Mouse (Mus musculus): Measurements from ENCODE around the gene Cyp2f2. TPM values are rescaled to one million over a fixed set of nuclear protein-coding genes. Genes with fewer than 3 reads are reported as not detected.

Cyp2f2 gene
- total RNA-seq (2021): under 1 TPM; 0.22 to 0.43 TPM

DNA sequence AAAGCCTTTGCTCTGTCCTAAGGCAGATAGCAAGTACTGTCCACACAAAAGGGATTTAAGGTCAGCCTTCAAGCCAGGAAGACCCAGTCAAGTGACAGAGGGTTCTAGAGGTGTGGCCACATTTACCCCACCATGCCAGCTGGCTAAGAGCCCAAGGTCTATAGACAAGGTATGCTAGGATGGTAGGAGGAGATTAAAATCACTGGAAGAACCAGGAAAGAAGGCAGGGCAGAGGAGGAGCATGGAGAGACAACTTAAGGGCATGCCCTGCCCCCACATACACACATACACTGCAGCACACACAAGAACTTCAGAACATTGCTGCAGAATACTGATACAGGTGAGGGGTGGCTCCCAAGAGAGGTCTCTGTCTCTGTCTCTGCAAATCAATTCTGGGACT lies at the start of gene Cyp2f2:
Cyp2f2 (plus strand) TSS at position 234 of the 400 bp plus-strand sequence.
- intact Hi-C loops (cut with DNase I): no loop called here
- no peak for DNase-seq

DNA sequence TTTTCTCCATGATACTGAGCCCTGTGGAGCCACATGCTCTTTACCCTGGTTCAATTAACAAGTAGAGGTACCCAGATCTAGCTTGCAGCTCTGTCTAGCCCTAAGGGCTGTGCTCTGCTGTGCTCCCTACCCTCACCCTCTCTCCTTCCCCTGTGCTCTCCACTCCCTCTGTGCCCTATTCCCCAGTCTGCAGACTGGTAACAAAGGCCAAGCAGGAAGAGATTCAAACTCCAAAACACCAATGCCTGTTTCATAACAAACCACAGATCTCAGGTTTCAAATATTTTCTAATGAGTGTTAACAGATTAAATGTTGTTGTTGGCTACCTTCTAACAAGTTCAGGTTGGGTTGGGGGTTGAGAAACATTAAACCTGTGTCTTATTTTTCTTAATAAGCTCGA lies 41.1 kb upstream of the Cyp2f2 start:
- intact Hi-C loops (cut with DNase I): no loop called here
- no peak for DNase-seq

DNA sequence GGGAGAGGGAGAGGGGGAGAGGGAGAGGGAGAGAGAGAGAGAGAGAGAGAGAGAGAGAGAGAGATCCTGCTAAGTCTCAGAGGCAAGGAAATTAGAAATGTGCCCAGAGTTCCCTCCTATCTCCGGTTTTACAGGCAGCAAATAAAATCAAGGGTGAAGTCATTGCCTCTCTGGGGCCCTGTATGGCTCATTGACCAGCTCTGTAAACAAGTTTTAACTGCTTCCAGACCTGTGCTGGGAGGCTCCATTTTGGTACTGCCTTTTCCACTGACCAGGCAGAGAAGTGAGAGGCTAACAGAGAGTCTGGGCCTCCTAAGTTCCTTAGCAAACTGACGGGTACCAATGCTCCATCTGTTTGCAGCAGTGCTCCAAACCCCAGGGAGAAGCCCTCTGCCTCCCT lies 38.1 kb upstream of the Cyp2f2 start:
- no peak for DNase-seq
- intact Hi-C loops (cut with DNase I): no loop called here

DNA sequence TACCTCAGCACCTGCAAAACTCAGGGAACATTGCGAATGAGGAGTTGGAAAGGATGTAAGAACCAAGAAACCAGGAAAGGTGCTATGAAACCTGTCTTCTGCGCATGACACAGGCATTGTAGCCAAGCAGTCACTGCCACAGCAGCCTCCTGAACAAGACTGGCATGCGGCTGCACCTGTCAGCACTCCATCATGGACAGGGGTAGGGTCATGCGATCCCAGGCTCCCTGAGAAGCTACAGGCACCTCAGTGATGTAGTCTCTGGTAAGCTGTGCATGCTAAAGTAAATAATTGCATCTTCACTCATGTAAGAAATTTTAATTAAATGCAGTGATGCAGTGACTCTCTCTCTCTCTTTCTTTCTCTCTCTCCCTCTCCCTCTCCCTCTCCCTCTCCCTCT lies 28.7 kb upstream of the Cyp2f2 start:
- intact Hi-C loops (cut with DNase I): no loop called here
- DNase-seq: no peak

DNA sequence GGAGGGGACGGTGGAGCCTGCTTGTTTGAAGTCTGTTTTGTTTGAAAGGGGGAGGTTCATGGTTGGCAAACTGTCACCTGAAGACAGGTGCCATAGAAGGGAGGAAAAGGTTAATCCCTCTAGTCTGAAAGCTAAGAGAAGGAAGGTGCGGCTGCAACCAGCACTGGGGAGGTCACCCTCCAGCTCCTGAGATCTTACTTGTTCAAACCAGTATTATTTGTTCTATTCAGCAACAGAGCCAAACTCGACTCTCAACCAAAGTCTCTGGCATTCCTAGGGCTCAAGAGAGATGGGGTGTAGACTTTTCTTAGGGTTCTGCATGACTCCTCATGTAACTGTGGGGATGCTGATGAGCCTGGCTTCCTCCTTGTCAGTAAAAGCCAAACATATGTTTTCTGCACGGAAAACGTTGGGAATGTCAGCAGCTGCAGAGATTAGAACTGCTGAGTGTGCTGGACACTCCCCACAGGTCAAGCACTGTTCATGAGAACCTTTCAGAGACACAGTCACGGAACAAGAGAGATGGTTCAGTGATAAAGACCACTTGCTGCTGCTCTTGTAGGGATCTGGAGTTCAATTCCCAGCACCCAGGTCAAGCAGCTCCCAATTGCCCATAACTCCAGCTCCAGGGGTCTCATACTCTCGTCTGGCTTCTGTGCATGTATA lies 27.5 kb upstream of the Cyp2f2 start:
- intact Hi-C loops (cut with DNase I): no loop called here

DNA sequence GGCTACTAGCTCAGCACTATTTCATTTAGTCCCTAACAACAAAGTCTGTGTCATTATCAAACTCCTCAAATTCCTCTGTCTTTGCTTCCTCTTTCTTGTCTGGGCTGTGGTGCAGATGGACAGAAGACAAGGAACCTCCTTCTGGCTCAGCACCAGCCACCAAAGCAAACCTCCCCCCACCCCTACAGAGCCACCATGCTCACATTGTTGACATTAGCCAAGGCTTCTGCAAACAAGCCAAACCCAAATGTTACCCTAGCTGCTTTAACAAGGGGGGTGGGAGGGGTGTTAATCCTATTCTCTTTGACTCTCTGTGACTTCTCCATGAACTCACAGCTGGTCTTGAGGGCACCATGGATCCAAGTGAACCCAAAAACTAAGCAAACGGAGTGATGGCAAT lies 26.8 kb upstream of the Cyp2f2 start:
- no peak for DNase-seq

More for the DNA sequence above, 27.5 kb upstream of the Cyp2f2 start:
- DNase-seq: no peak

DNA sequence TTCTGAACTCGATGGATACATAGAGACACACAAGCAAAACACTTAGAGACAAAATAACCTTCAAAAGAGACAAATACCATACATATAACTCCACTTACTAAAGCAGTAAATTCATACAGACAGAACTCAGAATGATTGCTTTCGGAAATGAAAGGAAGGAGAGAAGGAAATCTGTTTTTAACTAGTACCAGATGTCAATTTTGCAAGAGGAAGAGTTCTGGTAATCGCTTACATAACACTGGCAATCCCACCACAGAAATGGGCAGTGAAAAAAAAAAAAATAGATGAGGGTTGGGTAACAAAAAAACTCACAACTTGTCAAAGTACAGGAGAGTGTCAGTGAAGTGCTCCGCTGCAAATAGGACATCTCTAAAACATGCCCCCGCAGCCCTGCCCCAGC lies 14.8 kb upstream of the Cyp2f2 start:
- no peak for DNase-seq
- intact Hi-C loops (cut with DNase I): no loop called here

More for the DNA sequence above, 26.8 kb upstream of the Cyp2f2 start:
- intact Hi-C loops (cut with DNase I): no loop called here

DNA sequence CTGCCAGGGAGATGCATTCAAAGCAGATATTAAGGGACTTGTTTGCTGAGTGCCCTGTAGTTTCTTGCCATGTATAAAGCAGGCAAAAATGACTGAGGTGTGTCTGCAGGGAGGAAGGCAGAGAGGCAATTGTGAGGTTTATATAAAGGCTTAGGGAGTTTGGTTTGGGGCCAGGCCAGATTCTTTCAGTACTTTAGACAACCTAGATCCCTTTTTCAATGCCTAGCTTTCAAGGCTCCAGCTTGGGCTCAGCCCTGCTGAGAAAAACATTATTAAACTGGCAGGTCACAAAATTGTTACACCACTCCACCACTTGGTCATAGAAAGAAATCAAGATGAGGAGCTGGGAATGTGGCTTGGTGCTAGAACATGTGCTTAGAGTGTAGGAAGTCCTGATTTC lies 9.4 kb upstream of the Cyp2f2 start:
- no peak for DNase-seq
- intact Hi-C loops (cut with DNase I): no loop called here

DNA sequence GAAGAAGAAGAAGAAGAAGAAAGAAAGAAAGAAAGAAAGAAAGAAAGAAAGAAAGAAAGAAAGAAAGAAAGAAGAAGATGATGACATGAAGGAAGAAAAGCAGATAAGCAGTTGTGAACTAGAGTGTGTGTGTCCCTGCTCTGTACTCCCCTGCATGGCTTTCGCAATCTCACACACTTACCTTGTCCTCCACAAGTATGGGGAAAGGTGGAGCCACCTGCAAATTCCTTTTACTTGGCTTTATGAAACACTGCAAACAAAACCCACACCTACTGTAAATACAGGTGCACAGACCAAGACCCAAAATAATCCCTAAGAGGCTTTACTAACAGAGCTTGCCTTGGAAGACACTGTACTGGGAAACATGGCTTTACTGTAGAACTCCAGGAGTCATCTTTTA lies 8.7 kb upstream of the Cyp2f2 start:
- intact Hi-C loops (cut with DNase I): no loop called here
- DNase-seq: no peak

DNA sequence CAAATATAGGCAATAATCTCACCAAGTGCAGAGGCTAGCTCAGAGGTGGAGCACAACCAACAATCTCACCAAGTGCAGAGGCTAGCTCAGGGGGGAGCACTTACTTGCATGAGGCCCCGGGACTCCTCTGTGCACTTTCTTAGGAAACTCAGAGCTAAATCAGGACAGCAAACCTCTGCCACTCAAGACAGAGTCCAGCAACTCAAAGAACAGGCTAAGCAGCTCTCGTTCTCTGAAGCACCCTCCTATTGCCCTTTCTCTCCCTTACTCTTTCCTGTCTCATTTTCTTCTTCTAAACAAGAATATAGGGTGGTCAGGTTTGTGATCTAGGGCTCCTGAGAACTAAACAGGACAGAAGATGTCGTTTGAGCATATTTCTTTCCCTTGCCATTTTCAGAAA lies 7.7 kb upstream of the Cyp2f2 start:
- DNase-seq: no peak
- intact Hi-C loops (cut with DNase I): no loop called here

DNA sequence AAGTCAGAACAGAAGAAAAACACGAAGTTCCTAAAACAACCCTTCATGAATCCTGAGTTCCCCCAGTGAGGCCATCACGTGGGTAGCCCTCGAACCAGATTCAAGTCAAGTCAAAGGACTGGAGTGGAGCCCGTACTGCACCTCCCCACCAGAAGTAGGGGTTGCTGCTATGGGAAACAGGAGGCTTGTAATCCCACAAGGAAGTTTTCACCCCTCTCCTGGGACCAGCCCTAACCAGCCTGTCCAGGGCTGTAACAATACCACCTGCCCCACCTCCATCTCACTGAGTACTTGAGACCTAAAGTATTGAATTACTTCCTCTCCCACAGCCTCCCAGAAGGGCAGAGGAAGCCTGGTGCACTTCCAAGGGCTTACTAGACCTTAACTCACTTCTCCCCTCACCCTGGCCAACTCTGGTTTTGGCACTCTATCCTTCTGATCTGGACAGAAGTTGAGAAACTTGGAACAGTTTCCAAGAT lies 1.6 kb upstream of the Cyp2f2 start:
- peak in 1 of 2 experiments; percentile 14 for DNase-seq
- intact Hi-C loops (cut with DNase I): no loop called here

DNA sequence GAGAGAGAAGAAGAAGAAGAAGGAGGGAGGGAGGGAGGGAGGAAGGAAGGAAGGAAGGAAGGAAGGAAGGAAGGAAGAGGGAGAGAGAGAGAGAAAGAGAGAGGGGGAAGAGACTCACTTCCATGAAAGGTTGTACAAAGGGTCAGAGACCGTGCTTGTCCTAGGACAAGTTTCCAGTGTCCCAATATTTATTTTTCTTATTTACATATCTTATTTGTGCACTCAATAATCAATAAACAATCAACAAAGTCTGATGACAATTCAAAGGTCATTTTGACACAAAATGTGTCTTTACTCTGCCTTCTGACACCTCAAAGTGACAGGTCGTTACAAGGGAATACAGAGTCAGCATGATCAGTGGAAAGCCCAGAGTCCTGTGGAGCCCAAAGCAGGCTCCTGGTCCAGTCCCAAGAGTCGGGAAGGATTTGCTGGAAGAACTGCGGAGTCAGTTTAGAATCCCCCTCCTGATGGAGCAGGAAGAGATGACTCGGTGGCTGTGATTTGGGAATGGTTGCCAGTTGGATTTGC lies 4.7 kb downstream of the Cyp2f2 start:
- intact Hi-C loops (cut with DNase I): no loop called here
- DNase-seq: no peak

DNA sequence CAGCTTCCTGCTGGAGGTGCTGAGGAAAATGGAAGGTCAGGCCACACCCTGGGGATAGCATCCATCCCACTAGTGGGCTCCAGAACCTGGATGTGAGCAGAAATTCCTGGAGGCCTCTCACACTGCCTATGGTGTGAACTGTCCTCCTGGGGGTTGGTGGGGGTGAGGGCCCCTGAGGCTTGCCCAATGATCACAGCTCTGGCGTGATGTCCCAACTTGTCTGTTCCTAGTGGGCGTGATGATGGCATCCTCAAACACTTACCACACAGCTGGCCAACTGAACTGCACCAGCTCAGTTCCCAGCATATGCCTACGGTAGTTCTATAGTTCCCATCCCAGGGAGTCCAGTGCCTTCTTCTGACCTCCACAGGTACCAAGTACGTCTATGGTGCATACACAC lies 5.3 kb downstream of the Cyp2f2 start:
- DNase-seq: no peak
- intact Hi-C loops (cut with DNase I): loop anchor here (5.0 kb wide), 1 partner anchor 358 kb away; no protein-coding TSS in a partner anchor

DNA sequence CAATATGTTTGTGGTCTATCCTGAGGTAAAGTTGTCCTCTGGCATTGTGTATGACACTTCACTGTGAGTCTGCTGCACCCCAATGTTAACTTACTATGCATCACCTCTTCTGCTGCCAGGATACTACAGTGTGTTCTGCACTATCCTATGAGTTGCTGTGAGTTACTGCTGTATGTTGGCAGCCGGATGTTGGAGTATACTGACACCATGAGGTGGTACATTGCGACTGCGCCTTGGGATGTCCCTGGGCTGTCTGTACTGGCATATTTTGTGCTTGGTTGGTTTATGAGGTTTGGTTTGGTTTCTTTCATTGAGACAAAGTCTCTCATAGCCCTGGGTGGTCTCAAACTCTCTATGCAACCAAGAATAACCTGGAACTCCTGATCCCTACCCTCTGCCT lies 8.5 kb downstream of the Cyp2f2 start:
- peak in 1 of 2 experiments; percentile 11 for DNase-seq
- intact Hi-C loops (cut with DNase I): loop anchor here (5.0 kb wide), 1 partner anchor 361 kb away; no protein-coding TSS in a partner anchor

DNA sequence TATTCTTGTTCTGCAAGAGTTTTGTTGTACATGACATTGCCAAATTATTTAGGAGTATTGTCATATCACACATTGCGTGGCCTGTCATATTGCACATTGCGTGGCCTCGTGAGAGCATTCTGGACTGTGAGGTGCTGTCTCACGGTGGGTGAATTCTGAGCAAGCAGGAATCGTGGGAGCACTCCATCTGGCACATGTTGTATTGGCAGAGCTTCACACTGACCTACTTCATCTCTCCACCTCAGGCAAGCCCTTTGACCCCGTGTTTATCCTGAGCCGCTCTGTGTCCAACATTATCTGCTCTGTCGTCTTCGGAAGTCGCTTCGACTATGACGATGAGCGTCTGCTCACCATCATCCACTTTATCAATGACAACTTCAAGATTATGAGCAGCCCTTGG lies 9.2 kb downstream of the Cyp2f2 start:
- no peak for DNase-seq
- intact Hi-C loops (cut with DNase I): loop anchor here (5.0 kb wide), 1 partner anchor 362 kb away; no protein-coding TSS in a partner anchor

DNA sequence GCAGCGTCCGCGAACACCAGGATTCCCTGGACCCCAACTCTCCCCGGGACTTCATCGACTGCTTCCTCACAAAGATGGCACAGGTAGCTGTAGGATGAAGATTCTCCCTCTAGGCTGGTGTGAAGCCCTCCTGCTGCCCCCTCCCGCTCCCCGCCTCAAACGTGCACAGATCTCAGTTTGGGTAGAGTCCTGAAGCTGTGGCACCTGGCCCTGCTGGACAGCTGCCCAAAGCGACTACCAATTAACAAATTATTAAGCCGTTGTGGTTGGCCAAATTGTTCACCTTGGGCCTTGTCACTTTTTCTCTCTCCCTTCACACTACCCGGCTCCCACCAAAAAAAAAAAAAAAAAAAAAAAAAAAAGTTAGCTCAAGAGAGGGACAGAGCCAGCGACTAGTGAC lies 10.1 kb downstream of the Cyp2f2 start:
- no peak for DNase-seq
- intact Hi-C loops (cut with DNase I): loop anchor here (5.0 kb wide), 1 partner anchor 363 kb away; no protein-coding TSS in a partner anchor

DNA sequence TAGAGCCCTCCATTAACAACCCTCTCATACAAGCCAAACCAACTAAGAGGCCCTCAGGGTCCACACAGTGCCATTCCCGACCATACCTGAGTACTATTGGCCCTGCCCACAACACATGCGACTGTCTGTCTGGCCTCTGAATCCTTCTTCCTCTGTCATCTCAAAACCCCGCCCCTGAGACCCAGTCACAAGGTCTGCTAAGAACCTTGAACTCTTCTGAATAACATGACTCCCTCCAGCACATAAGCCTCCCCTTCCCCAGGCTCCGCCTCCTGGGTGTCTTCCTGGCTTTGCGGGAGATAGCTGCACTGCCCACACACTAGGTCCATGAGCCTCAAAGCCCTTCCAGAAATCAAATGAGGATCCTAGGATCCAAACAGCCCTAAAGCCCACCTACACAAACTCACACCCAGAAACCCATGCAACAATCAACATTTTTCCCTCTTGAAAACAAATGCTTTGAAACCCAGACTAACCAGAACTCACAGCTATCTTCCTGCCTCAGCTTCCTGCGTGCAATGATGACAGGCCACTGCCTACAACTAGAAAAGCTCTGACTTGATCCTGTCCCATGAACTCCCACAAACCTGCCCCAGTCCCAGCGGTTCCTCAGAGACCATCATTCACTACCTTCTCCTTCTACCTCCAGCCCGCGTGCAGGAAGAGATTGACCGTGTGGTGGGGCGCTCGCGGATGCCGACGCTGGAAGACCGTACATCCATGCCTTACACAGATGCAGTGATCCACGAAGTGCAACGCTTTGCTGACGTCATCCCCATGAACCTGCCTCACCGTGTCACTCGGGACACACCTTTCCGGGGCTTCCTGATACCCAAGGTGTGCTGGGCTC lies 11.0 kb downstream of the Cyp2f2 start:
- intact Hi-C loops (cut with DNase I): no loop called here
- DNase-seq: no peak

DNA sequence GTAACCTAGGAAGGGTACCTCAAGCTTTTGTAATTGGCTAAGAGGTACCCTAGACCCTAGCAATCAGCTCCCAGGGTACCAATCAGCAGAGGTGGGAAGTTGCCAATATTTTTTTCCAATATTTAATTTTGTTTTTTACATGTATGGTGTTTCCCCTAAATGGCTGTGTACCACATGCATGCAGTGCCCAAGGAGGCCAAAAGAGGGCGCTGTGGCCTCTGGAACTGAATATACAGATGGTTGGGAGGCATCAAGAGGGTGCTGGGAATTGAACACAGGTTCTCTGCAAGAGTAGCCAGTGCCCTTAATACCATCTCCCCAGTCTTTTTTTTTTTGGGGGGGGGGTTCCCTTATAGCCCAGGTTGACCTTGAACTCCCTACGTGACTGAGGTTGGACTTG lies 11.7 kb downstream of the Cyp2f2 start:
- intact Hi-C loops (cut with DNase I): no loop called here
- no peak for DNase-seq

DNA sequence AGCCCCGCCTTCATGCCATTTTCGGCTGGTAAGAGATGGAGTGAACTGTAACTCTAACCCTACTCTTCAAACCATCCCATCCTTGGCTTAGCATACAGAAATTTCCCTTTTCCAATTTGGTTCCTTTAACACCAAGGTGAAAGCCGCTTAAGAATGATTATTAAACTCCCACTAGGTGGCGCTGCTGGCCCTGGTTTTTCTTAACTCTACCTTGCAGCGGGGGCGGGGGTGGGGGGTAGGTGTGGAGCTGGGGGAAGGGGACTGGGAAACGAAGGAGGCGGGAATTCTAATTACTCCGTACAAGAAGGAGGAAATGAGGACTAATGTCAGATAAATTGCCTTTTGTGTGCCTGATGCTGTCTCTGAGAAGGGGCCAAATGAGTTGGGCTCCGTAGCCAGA lies 12.9 kb downstream of the Cyp2f2 start:
- peak; percentile 61 to 66 for DNase-seq
- intact Hi-C loops (cut with DNase I): loop anchor here (2.0 kb wide), 2 partner anchors 144 to 152 kb away; no protein-coding TSS in a partner anchor

DNA sequence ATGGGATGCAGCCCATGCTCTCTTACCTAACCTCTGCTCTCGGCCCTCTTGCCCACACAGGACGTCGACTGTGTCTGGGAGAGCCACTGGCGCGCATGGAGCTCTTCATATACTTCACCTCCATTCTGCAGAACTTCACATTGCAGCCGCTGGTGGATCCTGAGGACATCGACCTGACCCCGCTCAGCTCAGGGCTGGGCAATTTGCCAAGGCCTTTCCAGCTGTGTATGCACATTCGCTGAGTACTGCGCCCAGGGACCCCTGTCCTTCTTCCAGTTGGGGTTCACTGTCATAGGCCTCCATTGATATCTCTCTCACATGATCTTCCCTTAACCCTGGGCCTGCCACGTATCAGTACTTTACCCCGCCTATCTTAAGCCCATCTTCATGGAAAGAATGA lies 13.4 kb downstream of the Cyp2f2 start:
- intact Hi-C loops (cut with DNase I): loop anchor here (2.0 kb wide), 2 partner anchors 144 to 152 kb away; no protein-coding TSS in a partner anchor

DNA sequence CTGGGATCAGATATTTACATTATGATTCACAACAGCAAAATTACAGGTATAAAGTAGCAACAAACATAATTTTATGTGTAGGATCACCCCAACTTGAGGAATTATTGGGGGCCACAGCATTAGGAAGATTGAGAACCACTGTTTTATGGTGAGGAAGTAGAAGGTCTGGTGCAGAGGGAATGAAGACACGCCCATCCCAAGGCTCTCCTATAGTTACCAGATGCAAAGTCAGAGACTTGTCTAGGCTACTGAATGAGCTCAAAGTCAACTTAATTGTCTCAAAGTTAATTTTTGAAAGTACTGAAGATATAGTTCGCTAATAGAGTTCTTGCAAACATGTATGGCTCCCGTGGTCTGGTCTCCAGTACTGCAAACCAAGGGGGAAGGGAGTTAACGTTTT lies 14.0 kb downstream of the Cyp2f2 start:
- intact Hi-C loops (cut with DNase I): loop anchor here (2.0 kb wide), 2 partner anchors 143 to 151 kb away; no protein-coding TSS in a partner anchor
- DNase-seq: no peak

More for the DNA sequence above, 13.4 kb downstream of the Cyp2f2 start:
- DNase-seq: peak in 1 of 2 experiments; percentile 6

Data from heart, postnatal 36 days (tissue).